Mouse (Mus musculus): ENCODE data around the gene Gm21992.

- TF ChIP-seq CTCF (IDR thresholded peaks at IDR 0.05; ENCODE audit: low read depth) (no peak), EP300 (IDR thresholded peaks at IDR 0.05; ENCODE audit: low read depth) (no peak)
These were observed 90.7 kb downstream of the Gm21992 start for GRCm38 (mm10) chr19:4720671-4721244.
